Mouse (Mus musculus) monocyte, adult 5-6 weeks (primary cell): ENCODE measurements around the gene Alpk1. TPM values are rescaled to one million over a fixed set of nuclear protein-coding genes. Genes with fewer than 3 reads are reported as not detected.

ENCODE experiments used
- ATAC-seq: fragments of 153-309, 156-312 bp; replicated peaks from 2 replicates; pipeline ENCODE4 v1.8.0; 2017; ENCODE audit warnings: mild to moderate bottlenecking; ENCODE audit not compliant: low TSS enrichment, insufficient number of reproducible peaks, severe bottlenecking, poor library complexity, low FRiP score
- total RNA-seq: library from RNA; stranded (forward); fragments of 200-1000, 200-491, 200-594 nt; gene quantifications from 3 replicates; pipeline ENCODE4 v1.2.3, GENCODE M21; 2017

Gene Alpk1
- total RNA-seq, 1 experiment from 2014 or later, result 44.3 TPM

GRCm38 (mm10) chr3:127640762-127641700, 139.3 kb downstream of the Alpk1 start:
- ATAC-seq, result no peak

GRCm38 (mm10) chr3:127639875-127640761, 140.2 kb downstream of the Alpk1 start:
- 0 out of 2 replicates have a peak, but pooled peaks have one; percentile 35 for ATAC-seq

GRCm38 (mm10) chr3:127634984-127635349, 145.4 kb downstream of the Alpk1 start:
- no peak for ATAC-seq

- peak; percentile 59 for ATAC-seq
Observed at GRCm38 (mm10) chr3:127634101-127634983, 146.0 kb downstream of the Alpk1 start.

- no peak for ATAC-seq
Observed at GRCm38 (mm10) chr3:127633080-127634032, 147.0 kb downstream of the Alpk1 start, which contains the start of gene Neurog2. Gene Neurog2, plus strand, starts transcription at chr3:127633135.

- no peak for ATAC-seq
Observed at GRCm38 (mm10) chr3:127632531-127632930, 147.8 kb downstream of the Alpk1 start.

- no peak for ATAC-seq
Observed at GRCm38 (mm10) chr3:127631582-127631981, 148.7 kb downstream of the Alpk1 start.

GRCm38 (mm10) chr3:127630735-127631372, 149.5 kb downstream of the Alpk1 start:
- no peak for ATAC-seq

GRCm38 (mm10) chr3:127630190-127630589, 150.1 kb downstream of the Alpk1 start:
- ATAC-seq, result no peak

GRCm38 (mm10) chr3:127628311-127629184, 151.8 kb downstream of the Alpk1 start:
- no peak for ATAC-seq

- ATAC-seq, result no peak
Observed at GRCm38 (mm10) chr3:127627956-127628310, 152.4 kb downstream of the Alpk1 start.

GRCm38 (mm10) chr3:127627151-127627955, 153.0 kb downstream of the Alpk1 start:
- ATAC-seq, result no peak

- ATAC-seq, result no peak
Observed at GRCm38 (mm10) chr3:127626524-127626923, 153.8 kb downstream of the Alpk1 start.

- ATAC-seq, result no peak
Observed at GRCm38 (mm10) chr3:127625701-127626399, 154.5 kb downstream of the Alpk1 start.

GRCm38 (mm10) chr3:127625296-127625695, 155.0 kb downstream of the Alpk1 start:
- ATAC-seq, result peak; percentile 81
